Comparison of ENCODE assay signal across 21 mouse cellular contexts in the genomic region with DNA sequence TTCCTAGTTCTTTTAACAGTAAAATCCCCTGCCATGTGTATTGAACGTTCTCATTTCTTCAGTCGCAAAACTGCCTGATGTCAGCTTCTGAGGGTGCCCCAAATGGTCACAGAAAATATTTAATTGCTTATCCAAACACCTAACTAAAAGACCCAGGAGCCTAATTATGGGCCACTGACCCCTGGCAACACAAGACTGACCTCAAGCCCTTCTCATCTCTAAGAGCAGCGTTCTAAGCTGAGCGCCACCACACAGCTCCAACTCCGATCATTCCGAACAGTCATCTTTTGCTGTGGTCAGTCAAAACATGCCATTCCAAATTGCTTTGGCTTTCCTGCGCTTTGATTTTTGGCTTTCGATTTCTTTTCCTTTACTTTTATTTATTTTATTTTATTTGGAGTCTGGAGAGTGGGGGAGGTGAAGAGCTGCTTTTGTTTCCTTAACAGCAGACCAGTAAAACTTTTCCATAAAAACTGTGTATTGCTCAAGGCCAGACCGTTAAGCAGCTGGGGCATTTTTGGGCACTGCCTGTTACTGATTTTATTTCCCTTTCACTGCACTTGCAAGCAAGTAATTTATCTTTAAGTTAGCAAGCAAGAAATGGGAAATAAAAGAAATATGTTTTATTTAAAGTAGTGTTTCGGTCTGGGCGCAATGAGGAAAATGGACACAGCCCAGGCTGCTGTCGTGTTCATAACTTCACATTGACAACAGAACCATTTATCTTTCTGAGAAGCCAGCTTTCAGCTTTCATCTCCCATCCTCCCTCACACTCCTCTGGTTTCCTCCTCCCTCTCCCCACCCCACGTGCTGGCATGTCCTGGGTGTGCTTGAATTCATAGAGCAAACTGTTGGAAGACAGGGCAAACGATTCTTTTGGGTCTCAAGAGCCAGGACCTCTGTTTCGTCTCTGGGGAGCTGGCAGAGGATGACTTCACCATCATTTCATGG. TPM values are rescaled to one million over a fixed set of nuclear protein-coding genes. Genes with fewer than 3 reads are reported as not detected.
A peak's percentile ranks its signal among the peaks of the same experiment; 100 is the strongest.
DNase-seq lines count a peak whose midpoint lies in the region; ATAC-seq and TF ChIP-seq lines count a peak whose summit lies in the region.
"Had no signal": no experiment of that assay in that cellular context is flagged by ENCODE, and none has a peak within 500 bp of the region (broad histone marks: within the 10 kb centered on the region; RNA-seq: fewer than 3 reads in every experiment).

No protein-coding gene starts in this region.

- peak overlapping the region; percentile 35; the same call in 1 of the 2 replicates for H3K4me2 ChIP-seq in kidney, postnatal 0 days (ENCODE audit: low read length)
- peak overlapping the region; percentile 10 for H3K4me2 ChIP-seq in limb, embryonic 15.5 days
- H3K4me2 ChIP-seq in kidney, embryonic 15.5 days: no peak overlapping the region; the same call in 1 of the 2 replicates
- H3K4me2 ChIP-seq: heart, embryonic 11.5 days; neural tube, embryonic 13.5 days had no signal

- H3K27ac ChIP-seq in kidney, postnatal 0 days: no peak overlapping the region
- H3K27ac ChIP-seq in limb, embryonic 15.5 days: no peak overlapping the region
- no peak overlapping the region for H3K27ac ChIP-seq in kidney, embryonic 15.5 days
- H3K27ac ChIP-seq: forebrain, embryonic 10.5 days; hindbrain, postnatal 0 days; neural tube, embryonic 13.5 days had no signal

- 29% methylated on average over 15 of the region's 15 CpGs for WGBS in kidney, postnatal 0 days
- 28% methylated on average over 15 of the region's 15 CpGs for WGBS in limb, embryonic 15.5 days
- WGBS in kidney, embryonic 15.5 days: 44% methylated on average over 15 of the region's 15 CpGs

- H3K9me3 ChIP-seq in kidney, postnatal 0 days (replicated peaks; ENCODE audit: low read length): no peaks in the 10 kb centered on the region
- no peaks in the 10 kb centered on the region for H3K9me3 ChIP-seq in limb, embryonic 15.5 days
- H3K9me3 ChIP-seq in kidney, embryonic 15.5 days (replicated peaks): no peaks in the 10 kb centered on the region
- H3K9me3 ChIP-seq: forebrain, embryonic 10.5 days; neural tube, embryonic 13.5 days had no signal

- no peak for ATAC-seq in kidney, postnatal 0 days (replicated peaks; ENCODE audit: low FRiP score, low read depth)
- ATAC-seq in limb, embryonic 15.5 days (ENCODE audit: insufficient number of reproducible peaks, low FRiP score, low TSS enrichment, low read depth): no peak
- ATAC-seq in kidney, embryonic 15.5 days (replicated peaks; ENCODE audit: low FRiP score): no peak
- ATAC-seq: hindbrain, postnatal 0 days had no signal

- no peak overlapping the region for H3K4me3 ChIP-seq in kidney, postnatal 0 days (replicated peaks; ENCODE audit: low read depth, low read length)
- no peak overlapping the region for H3K4me3 ChIP-seq in limb, embryonic 15.5 days
- H3K4me3 ChIP-seq in kidney, embryonic 15.5 days (replicated peaks): no peak overlapping the region
- H3K4me3 ChIP-seq: forebrain, embryonic 10.5 days; neural tube, embryonic 13.5 days had no signal

- H3K36me3 ChIP-seq in kidney, postnatal 0 days (ENCODE audit: insufficient read depth, low read length): no peaks in the 10 kb centered on the region
- H3K36me3 ChIP-seq in limb, embryonic 15.5 days: no peaks in the 10 kb centered on the region
- H3K36me3 ChIP-seq in kidney, embryonic 15.5 days: no peaks in the 10 kb centered on the region
- H3K36me3 ChIP-seq: forebrain, embryonic 10.5 days; neural tube, embryonic 13.5 days had no signal

- H3K27me3 ChIP-seq in kidney, postnatal 0 days (ENCODE audit: insufficient read depth, low read length): no peaks in the 10 kb centered on the region
- H3K27me3 ChIP-seq in limb, embryonic 15.5 days: no peaks in the 10 kb centered on the region
- H3K27me3 ChIP-seq in kidney, embryonic 15.5 days: no peaks in the 10 kb centered on the region
- H3K27me3 ChIP-seq: megakaryocyte, embryonic 14.5 days; neural tube, embryonic 13.5 days had no signal

- no peak for TF ChIP-seq CTCF in kidney, postnatal 0 days (IDR thresholded peaks at IDR 0.05; ENCODE audit: low read depth)

- no peak overlapping the region for H3K9ac ChIP-seq in kidney, postnatal 0 days (ENCODE audit: low read depth, low read length)
- no peak overlapping the region for H3K9ac ChIP-seq in limb, embryonic 15.5 days
- no peak overlapping the region for H3K9ac ChIP-seq in kidney, embryonic 15.5 days
- H3K9ac ChIP-seq: neural tube, embryonic 13.5 days had no signal

- H3K4me1 ChIP-seq in kidney, postnatal 0 days (replicated peaks; ENCODE audit: insufficient read depth, low read length): no peaks in the 10 kb centered on the region
- peaks cover 4% of the 10 kb centered on the region; the same call in 1 of the 2 replicates for H3K4me1 ChIP-seq in limb, embryonic 15.5 days
- H3K4me1 ChIP-seq in kidney, embryonic 15.5 days: 0 out of 2 replicates have a peak, but pooled peaks cover 3% of the 10 kb centered on the region
- H3K4me1 ChIP-seq: megakaryocyte, embryonic 14.5 days; neural tube, embryonic 13.5 days had no signal

- DNase-seq in kidney, postnatal 0 days (ENCODE audit: low spot score): no peak
- DNase-seq in kidney, adult 18-20 months: no peak
- DNase-seq in NIH3T3 (ENCODE audit: low read depth): peak; percentile 78
- peak; percentile 36 for DNase-seq in fibroblast of lung, adult 2 months (ENCODE audit: low read depth)
- DNase-seq in right cerebral cortex, adult 18-20 months: no peak
- DNase-seq in spleen, postnatal 36 days (ENCODE audit: low spot score in 2 of 2): no peak
- DNase-seq: adrenal gland, adult 8-10 months; cerebellum, adult 11-12 months; gastrocnemius, postnatal 36 days; heart, postnatal 36 days; kidney, postnatal 14 days; layer of hippocampus, adult 9-11 months; liver; lung, adult 18-20 months had no signal

RNA-seq across cellular contexts. Expression of gene Trhde, which starts 59.1 kb away (rescaled TPM):
- 0.09 and 0.12 TPM in 2 replicates for polyA plus RNA-seq in kidney, postnatal 0 days (2015; fragmentation: Nextera tagmentation; extraction: Ambion mirVana)
- polyA plus RNA-seq in limb, embryonic 15.5 days (2015; fragmentation: Nextera tagmentation; extraction: Ambion mirVana): 1.4 and 2.3 TPM in 2 replicates
- polyA plus RNA-seq in kidney, embryonic 15.5 days (2015; fragmentation: Nextera tagmentation; extraction: Ambion mirVana): 0.14 and 0.29 TPM in 2 replicates

Comparison
In these comparisons a context has a peak if more than half of its experiments do, and no peak if none do; other contexts are left out.
1. DNase-seq: peak in NIH3T3 (single experiment) and fibroblast of lung, adult 2 months (single experiment); none in kidney, postnatal 0 days (single experiment), kidney, adult 18-20 months (single experiment), right cerebral cortex, adult 18-20 months (single experiment) and spleen, postnatal 36 days (0 of 2).